Mouse (Mus musculus) testis, postnatal 14 days (tissue): ENCODE data around the gene Atp11b.

Experiments
- DNase-seq: peaks from one replicate; pipeline ENCODE4 v3.0.0; 2021; ENCODE audit warnings: low spot score

The Atp11b gene

DNA sequence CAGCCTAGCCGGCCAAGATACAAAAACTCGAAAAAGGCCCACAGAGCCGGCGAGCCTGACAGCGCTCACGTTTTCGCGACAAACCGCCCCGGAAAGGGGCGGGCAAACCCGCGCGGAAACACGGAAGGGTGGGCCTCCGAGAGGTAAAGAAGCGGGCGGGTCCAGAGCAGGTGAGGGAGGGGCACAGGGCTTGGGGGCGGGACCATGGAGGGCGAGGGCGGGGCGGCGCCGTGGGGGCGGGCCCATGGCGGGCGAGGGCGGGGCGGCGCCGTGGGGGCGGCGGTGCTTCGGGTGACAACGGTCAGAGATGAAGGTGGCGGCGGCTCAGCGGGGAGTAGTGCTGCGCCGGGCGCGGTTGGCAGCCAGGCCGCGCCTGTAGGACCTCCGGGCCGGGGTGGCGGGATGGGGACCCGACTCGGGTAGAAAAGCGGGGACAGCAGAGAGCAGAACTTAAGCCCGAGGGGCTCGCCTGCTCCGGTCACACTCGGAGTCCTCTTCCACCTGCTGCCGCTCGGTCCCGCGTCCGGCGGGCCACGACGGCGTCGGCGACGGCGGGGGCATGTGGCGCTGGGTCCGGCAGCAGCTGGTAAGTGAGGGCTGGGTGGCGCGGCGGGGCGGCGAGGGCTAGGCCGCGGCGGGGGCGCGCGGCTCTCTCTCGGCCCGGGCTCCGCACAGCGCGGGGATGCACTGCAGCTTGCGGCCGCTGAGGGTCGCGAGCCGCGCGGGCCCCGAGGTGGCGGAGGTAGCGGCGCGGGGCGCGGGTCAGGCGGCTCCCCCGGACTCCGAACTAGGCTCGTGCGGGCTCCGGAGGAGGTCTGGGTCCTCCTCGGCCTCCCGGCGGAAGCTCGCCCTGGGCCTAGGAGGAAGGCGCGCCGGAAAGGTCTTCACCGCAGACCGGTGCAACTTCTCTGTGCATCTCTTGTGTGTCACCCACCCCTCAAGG lies at the start of gene Atp11b:
TSS of gene Atp11b (plus strand) at position 282 of the 943 bp plus-strand sequence.
- DNase-seq = peak; percentile 87

DNA sequence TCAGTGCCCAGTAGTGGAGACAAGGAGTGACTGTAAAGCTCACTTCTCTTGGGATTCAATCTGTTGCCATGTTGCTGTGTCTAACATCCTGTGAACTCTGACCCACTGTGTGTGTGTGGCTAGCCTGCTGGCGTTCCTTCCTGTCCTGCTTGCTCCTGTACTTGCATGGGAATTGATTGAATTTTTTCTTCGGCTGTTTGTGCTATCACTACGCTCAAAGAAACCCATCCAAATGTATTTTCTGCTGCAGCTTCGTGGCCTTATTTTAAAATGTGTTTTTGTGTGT lies 49.6 kb upstream of the Atp11b start:
- DNase-seq = no peak

DNA sequence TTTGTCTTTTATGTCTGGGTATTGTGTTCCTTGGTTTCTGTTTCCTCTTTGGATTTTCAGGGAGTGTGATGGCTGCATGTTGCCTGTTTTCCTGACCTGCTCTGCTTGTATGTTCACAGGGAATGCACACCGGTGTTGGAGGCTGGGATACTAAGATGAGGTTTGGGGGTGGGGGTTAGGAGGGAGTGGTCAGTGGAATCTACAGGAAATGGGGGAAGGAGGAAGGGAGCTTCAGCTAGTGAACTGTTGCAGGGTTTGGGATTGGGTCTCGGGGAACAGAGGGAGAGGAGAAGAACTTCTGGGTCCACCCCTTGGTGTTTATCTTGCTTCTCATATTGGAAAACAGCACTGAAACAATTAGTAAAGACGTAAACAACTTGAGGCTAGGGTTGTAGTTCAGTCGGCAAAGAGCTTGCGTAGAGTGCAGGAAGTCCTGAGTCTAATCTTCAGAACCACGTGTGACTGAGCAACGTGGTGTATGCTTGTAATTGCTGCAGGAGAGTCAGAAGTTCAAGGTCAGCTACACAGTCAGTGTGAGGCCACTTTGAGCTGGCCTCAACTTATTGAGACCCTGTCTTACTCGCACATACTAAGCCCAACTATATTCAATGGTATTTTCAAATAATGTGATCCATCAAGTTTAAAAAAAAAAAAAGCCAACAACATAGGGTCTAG lies 34.2 kb upstream of the Atp11b start:
- DNase-seq = no peak

DNA sequence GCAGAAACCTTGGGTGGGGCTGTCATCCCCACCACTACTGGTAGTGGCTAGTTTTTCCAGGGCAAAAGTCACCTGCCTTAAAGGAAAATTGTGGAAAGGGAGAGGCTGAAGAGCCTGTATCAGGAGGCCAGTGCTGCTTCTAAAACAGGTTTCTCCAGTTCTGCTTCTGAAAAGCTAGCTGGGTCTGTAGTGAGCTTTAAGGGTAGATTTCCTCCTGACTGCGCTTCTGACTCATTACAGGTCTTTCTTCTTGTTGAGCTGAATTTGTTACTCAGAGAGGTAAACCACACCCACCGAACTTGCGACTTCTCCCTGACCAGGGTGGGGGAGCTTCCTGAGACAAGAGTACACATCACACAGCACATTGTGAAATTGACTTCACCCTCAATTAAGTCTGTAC lies 33.1 kb upstream of the Atp11b start:
- no peak for DNase-seq

DNA sequence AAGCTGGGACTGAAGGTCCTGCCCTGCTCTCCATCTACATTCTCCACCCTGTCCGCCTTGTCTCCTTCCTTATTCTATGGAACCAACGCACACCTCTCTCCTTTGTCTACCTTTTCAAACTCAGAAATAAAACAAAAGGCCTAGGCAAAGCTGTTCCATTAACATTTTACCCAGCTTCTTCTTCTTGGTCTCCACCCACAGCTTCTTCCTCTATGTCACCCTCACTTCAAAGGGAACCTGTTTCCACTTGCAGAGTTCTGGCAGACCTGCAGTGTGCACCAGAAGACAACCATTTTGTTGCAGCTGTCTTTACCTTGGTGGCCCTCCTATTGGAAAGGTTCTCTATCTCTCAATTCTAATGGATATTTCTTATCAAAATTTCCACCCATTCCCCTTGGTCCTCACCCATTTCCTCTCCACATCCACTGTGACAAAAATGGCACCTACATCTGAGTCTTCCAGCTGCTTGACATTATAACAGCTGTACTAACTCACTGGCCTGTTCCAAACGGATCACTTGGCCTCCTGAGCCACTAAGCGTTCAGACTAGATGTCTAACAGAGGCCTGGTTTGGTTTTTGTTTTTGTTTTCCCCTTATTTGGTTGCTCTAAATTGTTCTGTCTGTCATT lies 32.0 kb upstream of the Atp11b start:
- no peak for DNase-seq

DNA sequence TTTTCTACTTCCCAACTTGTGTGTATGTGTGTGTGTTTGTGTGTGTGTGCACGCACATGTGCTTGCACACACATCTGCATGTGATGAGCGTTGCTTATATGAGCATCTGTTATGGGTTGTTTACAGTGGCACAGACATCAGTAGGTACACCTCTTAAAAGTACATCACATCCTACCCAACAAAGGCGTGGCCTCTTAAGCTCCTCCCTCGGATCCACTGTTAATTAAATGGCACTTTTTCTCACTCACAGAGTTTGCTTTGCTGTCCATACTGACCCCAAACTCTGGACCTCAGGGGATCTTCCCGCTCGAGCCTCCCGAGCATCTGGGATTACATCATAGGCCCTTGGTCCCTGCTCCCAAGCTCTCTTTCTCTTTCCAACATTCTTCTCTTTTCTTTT lies 31.1 kb upstream of the Atp11b start:
- no peak for DNase-seq

DNA sequence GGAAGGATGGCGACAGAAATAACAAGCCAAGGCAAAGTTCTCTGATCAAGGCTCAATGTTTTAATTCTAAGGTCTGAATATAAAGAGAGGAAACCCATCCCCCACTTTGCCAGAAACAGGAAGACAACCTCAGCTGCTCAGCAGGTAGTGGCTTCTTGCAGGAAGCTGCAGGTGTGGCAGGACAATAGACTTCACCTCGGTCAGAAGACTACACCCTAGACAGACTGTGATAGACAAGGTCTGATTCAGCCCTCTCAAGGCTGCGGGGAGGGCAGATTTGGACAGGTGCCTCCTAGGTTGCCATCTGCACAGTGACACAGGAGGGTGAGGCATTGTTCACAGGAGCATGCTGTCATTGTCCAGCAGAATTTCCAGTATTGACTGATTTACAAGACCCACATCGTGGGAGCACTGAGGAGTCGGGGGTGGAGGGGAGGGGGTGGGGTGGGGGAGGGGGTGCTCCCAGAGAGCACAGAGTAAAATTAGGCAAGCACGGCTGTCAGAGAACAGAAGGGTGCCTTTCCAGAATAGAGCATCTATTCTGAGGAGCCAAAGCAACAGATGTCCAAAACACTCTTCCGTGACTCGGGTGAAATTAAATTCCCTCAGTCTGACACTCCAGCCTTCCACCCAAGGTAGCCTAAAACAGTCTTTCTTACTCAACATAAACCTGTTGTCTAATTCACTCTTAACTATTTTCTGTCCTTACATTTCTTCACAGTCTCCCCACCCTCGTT lies 30.2 kb upstream of the Atp11b start:
- no peak for DNase-seq

DNA sequence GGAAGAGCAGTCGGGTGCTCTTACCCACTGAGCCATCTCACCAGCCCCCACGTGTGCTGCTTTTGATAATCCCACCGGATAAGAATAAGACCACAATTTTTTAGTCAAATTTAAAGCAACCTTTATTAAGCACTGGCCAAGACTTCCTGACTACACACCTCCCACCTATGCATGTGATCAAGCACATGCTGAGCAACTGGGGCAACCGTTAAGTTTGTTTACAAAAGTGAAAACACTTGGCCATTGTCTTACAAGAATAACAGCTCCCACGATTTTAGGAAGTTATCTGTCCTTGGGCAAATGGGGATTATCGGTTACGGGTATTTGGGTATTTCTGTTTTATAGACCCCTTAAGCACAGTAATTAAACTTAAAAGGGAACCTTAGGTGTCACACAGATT lies 28.8 kb upstream of the Atp11b start:
- DNase-seq = no peak

DNA sequence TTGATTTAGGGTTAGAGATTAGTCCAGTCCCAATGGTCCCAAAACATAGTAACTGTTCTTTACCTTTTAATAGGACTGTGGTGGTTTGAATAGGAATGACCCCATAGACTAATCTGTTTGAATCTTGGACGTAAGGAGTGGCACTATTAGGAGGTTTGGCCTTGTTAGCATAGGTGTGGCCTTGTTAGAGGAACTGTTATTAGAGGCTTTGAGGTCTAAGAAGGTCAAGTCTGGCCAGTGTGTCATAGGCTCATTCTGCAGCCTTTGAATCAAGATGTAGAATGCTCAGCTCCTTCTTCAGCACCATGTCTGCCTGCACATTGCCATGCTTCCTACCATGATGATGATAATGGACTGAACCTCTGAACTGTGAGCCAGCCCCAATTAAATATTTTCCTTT lies 27.0 kb upstream of the Atp11b start:
- no peak for DNase-seq

DNA sequence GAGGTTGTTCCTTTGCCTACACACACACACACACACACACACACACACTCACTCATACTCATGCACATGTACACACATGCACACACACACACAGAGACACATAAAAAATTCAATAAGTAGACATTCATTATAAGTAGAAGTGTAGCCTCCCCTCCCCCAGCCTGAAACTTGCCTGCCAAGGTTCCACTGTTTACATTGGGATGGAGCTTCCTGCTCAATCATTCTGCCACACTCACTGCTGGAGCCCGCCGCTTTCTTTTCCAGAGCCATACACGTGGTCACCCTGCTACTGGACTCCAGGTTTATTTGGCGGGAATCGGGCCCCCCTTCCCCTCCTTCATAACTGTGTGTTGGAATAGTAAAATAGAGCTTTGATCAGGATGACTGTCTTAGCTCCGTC lies 24.4 kb upstream of the Atp11b start:
- DNase-seq = no peak

DNA sequence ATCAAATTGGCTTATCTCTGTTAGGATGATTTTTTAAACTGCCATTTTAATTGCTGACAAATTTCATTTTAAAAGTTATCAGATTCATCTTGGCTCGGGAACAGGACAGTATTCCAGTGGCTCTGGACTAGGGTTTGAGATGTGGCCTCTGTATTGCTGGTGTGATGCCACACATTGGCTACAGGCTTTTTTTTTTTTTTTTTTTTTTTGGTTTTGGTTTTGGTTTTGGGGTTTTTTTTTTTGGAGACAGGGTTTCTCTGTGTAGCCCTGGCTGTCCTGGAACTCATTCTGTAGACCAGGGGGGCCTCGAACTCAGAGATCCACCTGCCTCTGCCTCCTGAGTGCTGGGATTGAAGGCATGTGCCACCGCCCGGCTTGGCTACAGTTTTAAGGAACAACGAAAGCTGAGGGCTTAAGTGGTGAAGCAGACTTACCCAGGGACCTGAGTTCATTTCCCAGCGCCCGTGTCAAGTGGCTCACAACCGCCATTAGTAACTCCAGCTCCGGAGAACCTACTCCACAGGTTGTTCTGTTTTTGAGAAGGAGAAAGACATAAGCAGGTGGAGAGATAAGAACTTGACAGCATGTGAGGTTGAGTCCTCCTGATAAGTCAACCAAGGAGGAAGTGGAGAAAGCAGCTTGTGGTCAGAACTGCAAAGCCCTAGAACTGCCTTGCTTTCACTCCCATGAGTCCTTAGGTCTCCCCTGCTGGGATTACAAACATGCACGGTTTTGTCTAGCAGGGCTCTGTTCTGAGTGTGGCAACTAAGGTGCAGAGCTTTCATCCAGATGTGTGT lies 21.7 kb upstream of the Atp11b start:
- DNase-seq = no peak

DNA sequence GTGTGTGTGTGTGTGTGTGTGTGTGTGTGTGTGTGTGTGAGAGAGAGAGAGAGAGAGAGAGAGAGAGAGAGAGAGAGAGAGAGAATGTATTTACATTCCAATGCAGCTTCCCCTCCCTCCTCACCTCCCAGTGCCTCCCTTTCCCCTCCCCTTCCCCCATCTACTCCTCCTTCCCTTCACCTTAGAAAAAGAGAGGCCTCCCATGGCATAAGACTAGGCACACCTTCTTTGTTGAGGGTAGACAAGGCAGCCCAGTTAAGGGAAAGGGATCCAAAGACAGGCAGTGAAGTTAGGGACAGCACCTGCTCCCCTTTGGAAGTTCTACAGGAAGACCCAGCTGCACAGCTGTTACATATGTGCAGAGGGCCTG lies 21.1 kb upstream of the Atp11b start:
- no peak for DNase-seq

DNA sequence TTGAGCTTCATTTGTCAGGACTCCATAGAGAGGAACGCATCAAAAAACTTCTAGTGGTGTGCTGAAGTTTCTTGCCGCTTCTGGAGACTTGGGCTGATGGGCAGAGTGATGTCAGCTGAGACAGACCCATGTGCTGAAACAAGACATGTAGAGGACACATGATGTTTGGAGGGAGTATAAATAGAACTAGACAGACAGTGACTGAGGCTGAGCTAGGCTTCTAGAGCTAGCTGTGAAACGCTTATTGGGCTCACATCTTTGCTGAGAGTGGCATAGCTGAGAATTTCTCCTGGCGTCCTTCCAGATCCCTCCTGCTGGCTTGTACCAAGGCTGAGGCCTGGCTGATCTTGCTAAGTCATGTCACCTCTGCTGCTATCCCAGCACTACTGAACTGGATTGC lies 19.4 kb upstream of the Atp11b start:
- no peak for DNase-seq

DNA sequence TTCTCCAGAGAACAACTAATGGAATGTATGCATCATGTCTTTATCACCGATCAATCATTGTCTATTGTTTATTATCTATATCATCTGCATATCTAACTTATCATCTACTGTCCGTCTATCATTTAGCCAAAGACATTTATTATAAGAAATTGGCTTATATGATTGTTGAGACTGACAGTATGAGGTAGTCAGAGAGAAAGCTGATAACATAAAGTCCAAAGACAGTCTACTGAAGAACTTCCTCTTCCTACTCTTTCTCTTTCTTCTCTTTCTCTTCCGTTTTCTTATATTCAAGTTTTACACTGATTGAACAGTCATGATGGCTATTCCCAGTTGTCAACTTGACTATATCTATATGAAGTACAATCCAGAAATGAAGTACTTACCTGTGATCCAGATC lies 15.8 kb upstream of the Atp11b start:
- no peak for DNase-seq

DNA sequence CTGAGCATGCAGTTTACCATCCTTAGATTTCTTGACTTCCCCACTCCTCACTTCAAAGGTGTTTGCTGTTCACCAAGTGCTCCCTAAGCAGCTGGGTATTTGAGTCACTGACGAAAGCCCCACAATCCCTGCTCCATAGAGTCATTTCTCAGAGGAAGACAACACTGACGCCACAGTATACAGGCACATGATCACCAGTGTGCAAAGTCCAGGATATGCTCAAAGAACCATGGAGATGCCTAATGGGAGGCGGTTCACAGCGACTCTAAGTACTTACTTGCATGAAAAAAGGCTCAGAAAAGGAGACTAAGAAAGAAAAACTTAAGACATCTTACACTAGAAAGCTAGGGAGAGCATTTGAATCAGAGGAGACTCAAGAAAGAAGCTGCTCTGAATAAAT lies 8.9 kb upstream of the Atp11b start:
- DNase-seq = no peak

DNA sequence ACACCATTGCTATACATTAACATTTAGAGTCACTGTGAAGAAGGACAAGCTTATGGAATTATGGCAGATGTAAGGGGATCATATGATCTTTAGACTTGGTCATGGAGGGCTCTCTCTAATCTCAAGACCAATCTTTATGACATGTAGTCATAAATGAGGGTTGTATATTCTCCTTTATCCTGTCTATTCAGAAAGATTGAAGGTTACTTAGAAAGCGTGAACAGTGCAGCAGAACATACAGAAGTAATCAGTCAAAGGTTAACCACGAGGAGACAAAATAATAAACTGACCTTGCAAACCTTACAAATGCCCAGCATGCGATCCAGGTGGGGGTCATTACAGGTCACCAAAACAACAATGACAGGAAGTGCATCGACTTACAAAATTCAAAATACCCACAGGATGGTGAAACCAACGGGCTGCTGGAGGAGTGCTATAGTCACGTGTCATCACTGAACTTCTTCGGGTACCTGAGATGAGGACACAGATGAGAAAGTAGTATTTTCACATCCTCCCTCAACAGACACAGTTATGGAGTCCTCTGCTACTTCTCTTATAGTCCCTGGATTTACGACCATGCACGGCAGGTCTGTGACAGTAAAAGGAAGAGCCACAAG lies 7.0 kb upstream of the Atp11b start:
- no peak for DNase-seq

DNA sequence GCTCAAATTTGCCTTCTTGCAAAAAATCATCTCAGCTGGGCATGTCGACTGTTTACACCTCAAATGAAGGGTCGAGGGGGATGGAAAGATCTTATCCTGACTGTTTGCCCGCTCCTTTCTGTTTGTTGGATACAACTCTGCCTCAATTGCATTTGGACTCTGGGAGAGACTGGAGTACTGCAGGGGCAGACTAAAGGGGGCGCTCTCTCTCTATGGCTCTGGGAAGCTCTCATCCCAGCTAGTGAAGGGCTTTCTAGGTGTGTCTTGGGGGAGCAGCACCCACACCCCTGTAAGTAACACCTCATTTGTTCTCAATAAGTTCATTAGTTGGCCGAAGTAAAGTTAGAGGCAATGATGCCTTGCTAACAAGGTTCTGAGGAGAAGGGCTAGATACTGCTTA lies 3.6 kb upstream of the Atp11b start:
- no peak for DNase-seq

DNA sequence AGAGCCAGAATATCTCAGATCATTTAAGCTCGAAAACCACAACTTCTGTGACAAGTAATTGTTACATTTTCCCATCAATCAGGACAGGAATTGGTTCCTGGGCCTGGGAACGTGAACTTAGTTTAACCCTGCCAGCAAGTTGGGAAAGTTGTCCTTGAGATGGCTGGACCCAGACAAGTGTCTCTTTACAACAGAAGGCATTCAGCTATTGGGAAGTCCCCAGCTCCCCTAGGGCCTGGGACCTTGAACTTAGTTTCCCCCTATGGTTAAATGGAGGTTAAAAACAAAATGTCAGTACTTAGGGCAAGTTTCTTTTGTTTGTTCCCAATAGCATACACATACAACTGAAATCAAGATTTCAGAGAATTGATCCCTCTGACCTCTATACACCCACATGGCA lies 2.2 kb upstream of the Atp11b start:
- DNase-seq = no peak

DNA sequence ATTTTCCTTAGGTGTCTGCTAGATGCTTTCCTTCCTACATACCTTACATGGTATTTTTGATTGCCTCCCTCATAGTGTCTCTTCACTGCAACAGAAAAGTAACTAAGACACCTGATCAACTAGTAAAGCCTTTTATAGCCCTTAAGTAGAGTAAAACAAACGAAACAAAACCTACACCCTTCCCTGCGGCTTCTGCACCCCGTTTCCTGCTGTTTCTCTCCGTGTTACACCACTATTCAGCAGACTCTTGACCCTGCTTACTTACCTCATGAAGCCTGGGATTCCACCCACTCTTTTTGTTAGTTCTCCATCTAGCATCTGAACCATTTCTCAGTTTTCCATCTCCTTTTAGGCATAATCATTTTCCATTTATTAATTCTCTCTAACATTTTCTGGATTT lies 8.8 kb downstream of the Atp11b start:
- no peak for DNase-seq

DNA sequence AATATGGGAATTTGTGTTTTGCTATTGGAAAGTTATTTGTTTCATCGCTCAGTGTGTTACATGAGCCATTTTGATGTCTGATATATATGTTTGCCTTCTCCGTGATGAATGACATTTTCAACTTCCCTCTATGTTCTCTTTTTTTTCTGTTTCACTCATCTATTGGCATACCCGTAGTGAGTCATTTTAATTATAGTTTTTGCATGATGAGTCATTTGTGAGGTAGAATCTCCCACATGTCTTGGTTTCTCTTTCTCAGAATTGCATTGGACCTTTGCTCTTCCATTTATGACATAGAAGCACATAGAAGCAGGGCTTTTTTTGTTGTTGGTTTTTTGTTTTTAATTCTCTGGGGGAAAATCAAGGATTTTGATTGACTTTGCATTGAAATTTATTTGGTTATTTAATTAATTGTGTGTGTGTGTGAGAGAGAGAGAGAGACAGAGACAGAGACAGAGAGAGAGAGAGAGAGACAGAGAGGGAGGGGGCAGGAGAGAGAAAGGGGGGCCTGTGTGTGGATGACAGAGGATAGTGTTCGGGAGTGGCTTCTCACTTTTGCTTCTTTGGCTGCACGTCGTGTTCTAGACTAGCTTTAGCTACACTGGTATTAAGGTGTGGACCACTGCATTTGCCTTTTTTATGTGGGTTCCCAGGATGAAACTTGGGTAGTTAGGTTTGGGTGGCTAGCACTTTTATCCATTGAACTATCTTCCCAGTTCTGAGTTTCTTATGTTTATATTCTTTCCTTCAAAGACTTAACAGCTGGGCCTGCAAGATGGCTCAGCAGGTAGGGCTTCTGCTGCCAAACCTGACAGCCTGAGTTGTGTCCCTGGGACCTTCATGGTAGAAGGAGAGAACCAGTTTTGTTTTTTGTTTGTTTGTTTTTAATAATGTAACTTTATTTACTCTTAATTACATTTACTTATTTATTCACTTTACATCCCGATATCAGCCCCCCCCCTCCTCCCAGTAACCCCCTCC lies 11.0 kb downstream of the Atp11b start:
- DNase-seq = no peak
